Comparison of ENCODE assay signal across 10 mouse cellular contexts in the genomic region with DNA sequence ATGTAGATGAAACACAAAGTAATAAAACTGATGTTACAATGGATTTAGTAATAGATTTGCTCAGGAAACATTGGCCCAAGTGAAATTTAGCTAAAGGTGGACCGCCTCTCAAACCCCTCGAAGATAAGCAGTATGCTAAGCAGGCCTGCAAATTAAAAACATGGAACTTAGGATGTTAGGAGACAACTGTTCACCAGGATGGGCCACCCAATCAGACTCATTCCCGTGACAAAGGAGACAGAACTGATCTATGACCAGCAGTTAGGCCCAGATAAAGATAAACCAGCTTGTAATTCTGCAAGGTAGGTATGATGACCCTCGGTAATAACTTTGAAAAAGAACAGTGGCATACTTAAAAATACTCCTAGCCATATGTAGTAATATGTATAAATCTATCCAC. TPM values are rescaled to one million over a fixed set of nuclear protein-coding genes. Genes with fewer than 3 reads are reported as not detected.
DNase-seq lines count a peak whose midpoint lies in the region; ATAC-seq and TF ChIP-seq lines count a peak whose summit lies in the region.
"Had no signal": no experiment of that assay in that cellular context is flagged by ENCODE, and none has a peak within 500 bp of the region (broad histone marks: within the 10 kb centered on the region; RNA-seq: fewer than 3 reads in every experiment).

No protein-coding gene starts in this region.

- ATAC-seq in kidney, embryonic 16.5 days (ENCODE audit: low FRiP score, low TSS enrichment) = no peak
- no peak for ATAC-seq in hindbrain, postnatal 0 days
- ATAC-seq in midbrain, postnatal 0 days (ENCODE audit: low FRiP score) = no peak

- peak overlapping the region; percentile 93 for H3K27ac ChIP-seq in kidney, embryonic 16.5 days (ENCODE audit: low read length)
- H3K27ac ChIP-seq in hindbrain, postnatal 0 days = peak overlapping the region; percentile 92
- H3K27ac ChIP-seq in midbrain, postnatal 0 days (ENCODE audit: low read depth, low read length) = no peak overlapping the region

- no peaks in the 10 kb centered on the region for H3K27me3 ChIP-seq in kidney, embryonic 16.5 days (ENCODE audit: insufficient read depth, low read length)
- H3K27me3 ChIP-seq in hindbrain, postnatal 0 days (ENCODE audit: insufficient read depth, low read length) = no peaks in the 10 kb centered on the region
- H3K27me3 ChIP-seq in midbrain, postnatal 0 days (ENCODE audit: insufficient read depth, low read length) = no peaks in the 10 kb centered on the region

- no peak for DNase-seq in kidney, adult 8-10 months
- DNase-seq in c-Kit-negative CD71-positive TER-119-positive erythroid progenitor cells, embryonic 14.5 days (ENCODE audit: low read depth, low spot score) = peak; percentile 21
- DNase-seq in hindbrain, postnatal 0 days (ENCODE audit: low spot score) = no peak
- DNase-seq in midbrain, postnatal 0 days (ENCODE audit: low spot score) = no peak
- DNase-seq in left cerebral cortex, adult 8-10 months (ENCODE audit: low spot score in 2 of 2) = no peak
- no peak for DNase-seq in cerebellum, adult 18-20 months
- no peak for DNase-seq in thymus, postnatal 14 days
- DNase-seq: kidney, postnatal 10 days; thymus, adult 2 months had no signal

- WGBS in kidney, embryonic 16.5 days = 41% methylated on average over 4 of the region's 4 CpGs
- WGBS in hindbrain, postnatal 0 days = 46% methylated on average over 4 of the region's 4 CpGs
- 44% methylated on average over 4 of the region's 4 CpGs for WGBS in midbrain, postnatal 0 days

- peak overlapping the region; percentile 88 for H3K9ac ChIP-seq in kidney, embryonic 16.5 days (replicated peaks; ENCODE audit: low read length)
- peak overlapping the region; percentile 80; the same call in 1 of the 2 replicates for H3K9ac ChIP-seq in hindbrain, postnatal 0 days (replicated peaks; ENCODE audit: low read length)
- H3K9ac ChIP-seq in midbrain, postnatal 0 days (replicated peaks; ENCODE audit: low read length, poor library complexity, severe bottlenecking) = peak overlapping the region; percentile 77; the same call in 1 of the 2 replicates

- H3K4me2 ChIP-seq in kidney, embryonic 16.5 days (replicated peaks; ENCODE audit: low read depth, low read length) = peak overlapping the region; percentile 74
- H3K4me2 ChIP-seq in hindbrain, postnatal 0 days (ENCODE audit: low read depth, low read length) = peak overlapping the region; percentile 73
- peak overlapping the region; percentile 49 for H3K4me2 ChIP-seq in midbrain, postnatal 0 days (ENCODE audit: low read depth, low read length, poor library complexity, severe bottlenecking)

- TF ChIP-seq CTCF in hindbrain, postnatal 0 days (IDR thresholded peaks at IDR 0.05; ENCODE audit: low read depth) = no peak
- no peak for TF ChIP-seq CTCF in midbrain, postnatal 0 days (IDR thresholded peaks at IDR 0.05)

- H3K4me1 ChIP-seq in kidney, embryonic 16.5 days (ENCODE audit: insufficient read depth, low read length) = peaks cover 17% of the 10 kb centered on the region
- no peaks in the 10 kb centered on the region for H3K4me1 ChIP-seq in hindbrain, postnatal 0 days (ENCODE audit: insufficient read depth, low read length)
- H3K4me1 ChIP-seq in midbrain, postnatal 0 days (ENCODE audit: insufficient read depth, low read length) = no peaks in the 10 kb centered on the region

- H3K4me3 ChIP-seq in kidney, embryonic 16.5 days (ENCODE audit: low read length) = peak overlapping the region; percentile 62
- H3K4me3 ChIP-seq in hindbrain, postnatal 0 days (ENCODE audit: low read length) = peak overlapping the region; percentile 88
- H3K4me3 ChIP-seq in midbrain, postnatal 0 days (ENCODE audit: low read depth, low read length) = peak overlapping the region; percentile 81

- H3K36me3 ChIP-seq in kidney, embryonic 16.5 days (ENCODE audit: insufficient read depth, low read length) = peaks cover 9% of the 10 kb centered on the region
- H3K36me3 ChIP-seq in hindbrain, postnatal 0 days (ENCODE audit: insufficient read depth, low read length) = peaks cover 7% of the 10 kb centered on the region; the same call in 1 of the 2 replicates
- H3K36me3 ChIP-seq in midbrain, postnatal 0 days (ENCODE audit: insufficient read depth, low read length) = no peaks in the 10 kb centered on the region

- no peaks in the 10 kb centered on the region for H3K9me3 ChIP-seq in kidney, embryonic 16.5 days (ENCODE audit: low read length)
- H3K9me3 ChIP-seq in hindbrain, postnatal 0 days (ENCODE audit: low read length) = no peaks in the 10 kb centered on the region
- H3K9me3 ChIP-seq in midbrain, postnatal 0 days (ENCODE audit: low read length) = no peaks in the 10 kb centered on the region

RNA-seq across cellular contexts. Expression of a gene that starts 1.1 kb away (rescaled TPM):
- 560 and 596 TPM in 2 replicates for polyA plus RNA-seq in kidney, embryonic 16.5 days (2015; fragmentation: Nextera tagmentation; extraction: Ambion mirVana)
- total RNA-seq in hindbrain, postnatal 0 days (2014; rRNA removed) = 75.5 and 95.0 TPM in 2 replicates
- polyA plus RNA-seq in hindbrain, postnatal 0 days (2015; fragmentation: Nextera tagmentation; extraction: Ambion mirVana) = 251 and 254 TPM in 2 replicates
- 46.2 and 57.2 TPM in 2 replicates for total RNA-seq in midbrain, postnatal 0 days (2014; rRNA removed)
- 133 and 142 TPM in 2 replicates for polyA plus RNA-seq in midbrain, postnatal 0 days (2015; fragmentation: Nextera tagmentation; extraction: Ambion mirVana)
- 10 to 100 TPM; 37.9 to 41.3 (median 39.0) TPM for total RNA-seq in left cerebral cortex, adult 8-10 months (2022)

RNA-seq across cellular contexts. Expression of a gene that starts 27.9 kb away (rescaled TPM):
- polyA plus RNA-seq in kidney, embryonic 16.5 days (2015; fragmentation: Nextera tagmentation; extraction: Ambion mirVana) = 4,884 and 4,942 TPM in 2 replicates
- 2,267 and 2,460 TPM in 2 replicates for total RNA-seq in hindbrain, postnatal 0 days (2014; rRNA removed)
- polyA plus RNA-seq in hindbrain, postnatal 0 days (2015; fragmentation: Nextera tagmentation; extraction: Ambion mirVana) = 5,475 and 5,597 TPM in 2 replicates
- total RNA-seq in midbrain, postnatal 0 days (2014; rRNA removed) = 2,296 and 2,489 TPM in 2 replicates
- 5,099 and 5,106 TPM in 2 replicates for polyA plus RNA-seq in midbrain, postnatal 0 days (2015; fragmentation: Nextera tagmentation; extraction: Ambion mirVana)
- total RNA-seq in left cerebral cortex, adult 8-10 months (2022) = 1,000 to 10,000 TPM; 1,587 to 1,877 (median 1,701) TPM

RNA-seq across cellular contexts. Expression of a gene that starts 32.6 kb away (rescaled TPM):
- 24.8 and 30.1 TPM in 2 replicates for polyA plus RNA-seq in kidney, embryonic 16.5 days (2015; fragmentation: Nextera tagmentation; extraction: Ambion mirVana)
- 35.9 and 36.9 TPM in 2 replicates for total RNA-seq in hindbrain, postnatal 0 days (2014; rRNA removed)
- polyA plus RNA-seq in hindbrain, postnatal 0 days (2015; fragmentation: Nextera tagmentation; extraction: Ambion mirVana) = 17.1 and 17.9 TPM in 2 replicates
- total RNA-seq in midbrain, postnatal 0 days (2014; rRNA removed) = 38.0 and 45.1 TPM in 2 replicates
- 12.2 and 14.2 TPM in 2 replicates for polyA plus RNA-seq in midbrain, postnatal 0 days (2015; fragmentation: Nextera tagmentation; extraction: Ambion mirVana)
- total RNA-seq in left cerebral cortex, adult 8-10 months (2022) = 100 to 1,000 TPM; 221 to 283 (median 254) TPM

RNA-seq across cellular contexts. Expression of a gene that starts 54.2 kb away (rescaled TPM):
- 11.7 and 12.5 TPM in 2 replicates for polyA plus RNA-seq in kidney, embryonic 16.5 days (2015; fragmentation: Nextera tagmentation; extraction: Ambion mirVana)
- total RNA-seq in hindbrain, postnatal 0 days (2014; rRNA removed) = 136 and 149 TPM in 2 replicates
- polyA plus RNA-seq in hindbrain, postnatal 0 days (2015; fragmentation: Nextera tagmentation; extraction: Ambion mirVana) = 27.0 and 29.0 TPM in 2 replicates
- 139 and 153 TPM in 2 replicates for total RNA-seq in midbrain, postnatal 0 days (2014; rRNA removed)
- polyA plus RNA-seq in midbrain, postnatal 0 days (2015; fragmentation: Nextera tagmentation; extraction: Ambion mirVana) = 33.7 and 36.0 TPM in 2 replicates
- total RNA-seq in left cerebral cortex, adult 8-10 months (2022) = 100 to 1,000 TPM; 199 to 214 (median 211) TPM
